Mouse (Mus musculus) erythroid progenitor cell, adult 5-6 weeks (primary cell): Measurements from ENCODE around the gene Ercc6l2. TPM values are rescaled to one million over a fixed set of nuclear protein-coding genes. Genes with fewer than 3 reads are reported as not detected.

Source experiments
- ATAC-seq: replicated peaks from 2 replicates; pipeline ENCODE4 v1.8.0; 2016; ENCODE audit warnings: moderate number of reproducible peaks, mild to moderate bottlenecking, moderate TSS enrichment, inconsistent platforms; ENCODE audit not compliant: poor library complexity, low FRiP score, severe bottlenecking
- total RNA-seq, 2 experiments: library from RNA; stranded (forward) in 1 of 2; stranded (reverse) in 1 of 2; fragments of 150-400 nt in 1 of 2; fragments of 186-747, 209-891 nt in 1 of 2; gene quantifications; 2 replicates each; pipeline versions ENCODE4 v1.2.3 to v1.2.4; 2015 to 2017; ENCODE audit warnings: low replicate concordance in 2 of 2

Ercc6l2 gene
- total RNA-seq, 2 experiments from 2014 or later: 21.6 to 24.7 TPM

DNA sequence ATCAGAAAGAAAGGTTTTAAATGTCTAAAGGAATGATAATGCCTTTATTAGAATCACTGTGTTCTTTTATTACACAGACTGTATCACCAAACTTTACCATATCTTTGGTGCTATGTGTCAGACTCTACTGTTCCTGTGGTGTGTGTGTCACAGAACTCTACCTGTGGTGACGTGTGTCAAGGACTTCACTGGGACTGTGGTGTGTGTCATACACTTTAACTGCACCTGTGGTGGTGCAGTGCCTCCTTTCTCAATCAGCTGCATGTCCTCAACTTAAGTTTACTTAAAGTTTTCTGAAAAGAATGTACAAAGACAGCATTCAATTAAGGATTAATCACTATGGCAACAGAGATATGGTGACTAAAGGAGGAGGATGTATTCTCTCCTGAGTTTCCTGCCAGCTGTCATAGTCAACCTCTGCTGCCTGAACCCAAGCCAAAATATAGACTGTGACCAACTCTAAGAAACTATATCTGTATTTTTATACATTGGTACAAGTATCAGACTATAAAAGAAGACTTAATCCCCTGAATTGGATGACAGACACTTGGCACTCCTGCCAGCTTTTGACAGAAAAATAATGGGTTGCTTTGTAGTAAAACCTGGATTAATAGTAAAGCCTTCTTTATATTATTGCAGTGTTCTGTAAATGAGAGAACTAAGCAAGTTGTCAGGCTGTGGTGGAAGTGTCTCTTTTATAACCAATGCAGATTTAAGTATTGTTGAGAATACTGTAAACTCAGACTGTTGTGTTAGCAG is 64.2 kb downstream of the Ercc6l2 start:
- ATAC-seq: no peak

DNA sequence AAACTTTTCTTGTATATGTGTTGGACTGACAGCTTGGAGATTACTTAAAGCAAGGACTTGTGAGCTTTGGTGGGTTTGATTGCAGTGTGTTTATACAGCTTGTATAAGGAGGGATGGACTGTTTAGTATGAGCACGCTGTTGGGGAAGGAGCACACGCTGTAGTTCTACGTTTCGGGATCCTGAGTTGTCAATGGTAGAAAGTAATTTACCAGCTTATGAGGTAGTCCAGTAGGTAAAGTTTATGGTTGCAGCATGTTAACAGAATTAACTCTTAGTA is 64.8 kb downstream of the Ercc6l2 start:
- ATAC-seq: no peak

DNA sequence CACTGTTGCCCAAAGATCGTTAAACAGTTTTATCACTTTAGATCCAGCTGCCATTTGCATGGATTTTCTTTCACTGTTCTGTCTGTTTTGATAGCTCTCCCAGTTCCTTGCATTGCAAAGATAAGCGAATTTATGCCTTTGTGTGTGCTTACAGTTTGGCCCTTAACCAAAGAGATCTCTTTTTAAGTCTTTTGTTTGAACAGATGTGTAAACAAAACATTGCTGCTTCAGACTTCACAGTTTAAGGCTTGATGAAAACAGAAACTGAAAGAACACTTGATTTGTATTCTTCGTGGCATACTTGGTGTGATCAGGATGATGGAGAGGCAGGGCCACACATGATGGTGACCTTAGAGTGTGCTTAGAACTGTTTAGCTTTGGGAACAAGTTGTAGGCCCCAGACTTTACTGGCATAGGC is 70.5 kb downstream of the Ercc6l2 start:
- peak; percentile 37; the same call in 1 of the 2 replicates for ATAC-seq

DNA sequence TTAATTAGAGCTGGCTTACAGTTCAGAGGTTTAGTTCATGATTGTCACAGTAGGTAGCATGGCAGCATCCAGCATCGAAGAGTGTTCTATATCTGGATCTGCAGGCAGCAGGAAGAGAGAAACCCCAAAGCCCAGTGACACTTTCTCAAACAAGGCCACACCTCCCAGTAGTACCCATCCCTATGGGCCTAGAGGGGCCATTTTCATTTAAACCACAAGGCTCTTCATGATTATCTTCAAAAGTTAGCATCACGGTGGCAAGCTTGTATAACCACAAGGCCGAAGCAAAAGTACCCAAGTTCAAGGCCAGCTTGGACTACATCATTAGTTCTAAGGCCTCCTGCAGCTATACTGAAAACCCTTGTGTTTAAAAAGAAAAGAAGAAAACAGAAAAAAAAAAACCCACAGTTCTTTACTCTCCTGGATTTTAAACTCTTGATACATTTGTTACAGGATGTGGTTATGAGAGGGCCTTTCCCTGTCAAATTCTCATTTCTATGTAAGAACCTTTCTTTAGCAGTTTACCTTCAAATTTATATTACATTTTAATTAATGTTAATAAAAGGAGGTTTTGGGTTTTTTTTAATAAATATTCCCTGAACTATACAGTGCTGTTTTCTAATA is 71.5 kb downstream of the Ercc6l2 start:
- ATAC-seq: no peak

DNA sequence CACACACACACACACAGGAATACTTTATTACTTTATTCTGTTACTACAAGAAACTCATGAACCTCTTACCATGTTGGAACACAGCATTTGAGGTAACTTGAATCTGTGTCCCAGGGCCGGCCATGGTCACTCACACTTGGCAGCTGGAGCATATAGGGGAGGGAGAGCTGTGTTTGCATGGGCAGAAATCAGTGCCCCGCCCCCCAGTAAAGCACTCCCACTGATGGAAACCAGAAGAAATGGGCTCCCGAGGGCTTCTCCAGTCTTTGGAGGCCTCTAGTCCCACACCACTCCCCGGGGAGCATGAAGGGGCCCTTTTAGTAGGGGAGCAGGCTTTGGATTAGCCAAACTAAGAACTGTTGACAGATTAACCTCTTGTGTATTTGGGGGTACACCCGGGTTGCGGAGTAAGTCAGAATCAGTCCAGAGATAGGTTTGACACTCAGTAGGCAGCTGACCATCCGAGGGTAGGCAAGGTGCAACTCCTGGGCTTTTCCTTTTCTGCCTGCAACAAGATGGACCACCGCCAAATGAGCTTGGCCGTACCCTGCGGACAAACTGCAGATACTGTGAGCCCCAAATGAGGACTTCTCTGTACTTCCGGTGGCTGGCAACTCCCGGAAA is 85.8 kb downstream of the Ercc6l2 start:
- ATAC-seq: peak; percentile 30; the same call in 1 of the 2 replicates

DNA sequence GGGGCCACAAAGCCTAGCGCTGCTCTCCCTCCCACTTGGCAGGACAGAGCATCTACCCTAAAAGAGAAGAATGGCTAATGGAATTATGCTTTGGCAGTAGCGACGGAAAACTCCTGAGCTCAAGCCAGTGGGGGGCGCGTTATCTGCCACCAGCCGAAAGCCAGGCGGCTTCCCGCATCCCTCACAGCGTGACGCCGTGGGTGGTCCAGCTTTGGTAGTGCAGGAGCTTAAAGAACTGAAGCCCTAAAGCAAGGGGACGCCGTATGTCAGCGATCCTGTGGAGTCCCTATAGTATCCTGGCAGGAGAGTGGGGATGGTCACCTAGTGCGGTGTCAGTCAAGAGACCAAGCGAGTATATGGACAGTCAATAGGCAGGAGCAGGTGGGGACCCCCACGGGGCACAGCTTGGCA is 86.3 kb downstream of the Ercc6l2 start:
- peak; percentile 32; the same call in 1 of the 2 replicates for ATAC-seq

DNA sequence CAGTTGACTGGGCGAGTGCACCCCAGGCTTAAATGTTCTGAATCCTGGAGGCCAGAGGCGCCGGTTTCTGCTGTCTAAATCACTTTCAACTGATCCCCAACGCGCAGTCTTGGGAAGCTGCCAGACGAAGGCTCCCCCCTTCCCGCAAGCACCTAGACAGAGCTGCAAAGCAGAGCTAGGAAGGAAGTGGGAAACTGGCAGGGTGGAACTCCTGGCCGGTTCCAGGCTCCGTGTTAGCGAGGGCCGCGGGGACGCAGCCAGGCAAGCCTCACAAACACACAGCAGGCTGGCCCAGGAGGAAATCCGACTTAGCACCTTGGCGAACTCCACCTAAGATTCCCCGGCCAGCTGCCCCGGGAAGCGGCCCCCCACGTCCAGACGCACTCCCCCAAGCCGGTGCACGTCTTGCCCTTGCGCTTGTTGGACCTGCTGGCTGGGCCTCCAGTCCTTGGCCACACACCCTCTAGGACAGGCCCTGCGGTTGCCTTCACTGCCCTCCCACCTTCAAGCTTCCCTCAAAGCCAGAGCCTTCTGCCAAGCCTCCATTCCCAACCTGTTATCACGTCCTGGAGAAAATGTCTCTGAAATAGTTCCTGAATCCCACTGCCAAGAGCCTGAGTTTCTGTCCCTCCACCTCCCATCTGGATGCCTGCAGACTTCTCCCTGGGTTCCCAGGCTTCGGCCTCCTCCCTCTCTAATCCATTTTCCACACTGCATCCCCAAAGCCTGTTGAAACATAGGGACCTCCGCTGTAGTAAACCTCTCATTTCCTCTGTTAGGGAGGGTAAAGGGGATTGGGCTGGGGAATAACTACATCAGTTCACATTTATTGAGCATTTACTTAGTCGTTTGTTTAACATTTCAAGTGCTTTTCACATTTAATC is 86.9 kb downstream of the Ercc6l2 start:
- 0 out of 2 replicates have a peak, but pooled peaks have one; percentile 17 for ATAC-seq

DNA sequence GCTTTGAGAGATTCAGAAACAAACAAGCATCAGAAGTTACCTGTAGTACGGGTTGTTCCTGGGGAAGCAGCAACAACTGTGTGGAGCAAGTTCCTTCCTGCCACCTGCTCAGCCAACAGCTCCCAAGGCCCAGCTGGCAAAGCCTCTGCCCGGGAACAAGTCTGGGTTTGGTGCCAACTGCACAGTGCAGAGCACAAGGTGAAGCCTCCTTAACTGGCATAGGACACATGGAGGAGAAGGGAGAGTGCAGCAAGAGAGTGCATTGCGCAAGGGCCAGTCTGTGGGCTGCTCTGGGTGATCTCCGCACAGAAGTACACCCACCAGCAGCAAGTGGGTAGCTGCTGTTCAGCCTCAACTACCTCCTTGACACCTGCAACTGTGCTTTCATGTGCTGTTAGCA is 91.5 kb downstream of the Ercc6l2 start:
- ATAC-seq: no peak

DNA sequence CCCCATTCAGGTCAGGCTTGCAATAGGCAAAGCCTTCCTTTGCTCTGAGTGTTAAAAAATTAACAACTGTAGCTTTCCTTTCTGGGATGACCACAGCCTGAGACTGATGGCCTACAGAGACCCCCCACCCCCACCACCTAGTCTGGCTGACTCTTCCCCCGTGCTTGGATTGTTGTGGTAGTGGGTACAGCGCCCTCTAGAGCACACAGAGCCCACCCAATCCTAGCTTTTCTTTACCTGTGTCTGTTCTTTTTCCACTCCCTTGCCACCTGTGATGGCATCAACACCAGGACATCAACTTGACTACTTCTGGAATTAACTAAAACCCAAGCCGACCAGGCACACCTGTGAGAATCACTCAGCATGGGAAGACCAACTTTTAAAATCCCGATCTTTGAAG is 92.4 kb downstream of the Ercc6l2 start:
- ATAC-seq: no peak

DNA sequence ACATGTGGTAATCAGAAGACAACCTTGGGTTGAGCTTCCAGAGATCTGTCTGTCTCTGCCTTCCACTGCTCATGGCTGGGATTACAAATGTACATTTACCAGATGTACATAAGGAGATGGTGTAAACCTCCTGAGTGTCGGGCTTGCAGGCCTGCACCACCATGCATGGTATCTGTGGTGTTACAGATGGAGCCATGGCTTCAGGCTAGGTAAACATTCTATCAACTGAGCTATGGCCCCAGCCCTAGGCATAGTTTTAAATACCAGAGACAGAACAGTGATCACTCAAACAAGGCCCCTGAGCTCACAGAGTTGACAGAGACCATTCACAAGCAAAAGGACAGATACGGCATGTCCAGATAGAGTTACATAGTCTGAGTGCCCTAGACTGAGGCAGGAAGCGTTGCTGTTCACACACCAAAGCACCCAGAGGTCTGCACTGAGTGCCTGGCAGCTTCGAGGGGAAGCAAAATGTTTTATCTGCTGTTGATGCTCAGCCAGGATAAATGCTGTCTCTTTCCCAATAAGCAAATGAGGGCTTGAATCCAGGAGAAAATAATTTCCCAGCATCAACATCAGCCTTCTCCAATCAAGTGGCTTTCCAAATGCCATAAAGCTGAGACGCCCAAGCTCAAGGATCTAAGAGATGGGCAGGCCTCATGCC is 95.2 kb downstream of the Ercc6l2 start:
- ATAC-seq: no peak

DNA sequence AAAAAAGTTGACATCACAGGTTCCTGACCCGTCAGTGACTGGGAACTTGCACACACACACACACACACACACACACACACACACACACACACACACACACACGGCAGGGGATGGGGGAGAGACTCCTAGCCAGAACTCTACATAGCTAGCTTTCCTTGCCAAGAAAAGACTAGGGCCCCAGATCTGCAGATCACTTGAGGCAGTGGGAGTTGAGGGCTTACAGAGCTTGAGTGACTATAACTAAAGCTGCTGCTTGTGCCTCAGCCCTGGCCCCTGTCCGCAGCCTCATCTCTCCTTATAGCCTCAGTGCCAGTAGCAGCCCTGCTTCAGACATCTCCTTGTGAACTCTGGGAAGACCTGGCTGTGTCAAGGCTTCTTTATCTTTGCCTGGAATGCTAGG is 96.6 kb downstream of the Ercc6l2 start:
- ATAC-seq: no peak

DNA sequence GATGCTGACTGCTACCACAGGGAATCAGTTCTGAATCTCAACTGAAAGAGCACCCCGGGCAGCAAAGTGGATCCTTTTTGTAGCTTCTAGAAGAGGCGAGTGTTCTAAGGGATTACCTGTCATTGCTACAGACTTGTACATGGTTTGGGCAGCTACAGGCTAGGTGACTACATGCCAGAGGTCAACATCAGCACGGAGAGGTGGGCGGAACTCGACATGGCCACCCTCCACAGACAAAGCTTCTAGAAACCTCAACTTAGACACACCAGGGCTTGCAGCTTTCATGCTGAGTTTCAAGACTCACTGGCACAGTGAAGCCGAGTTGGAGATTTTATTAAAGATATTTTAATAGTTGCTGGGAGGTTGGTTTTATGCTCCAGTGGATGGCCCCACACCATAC is 98.1 kb downstream of the Ercc6l2 start:
- ATAC-seq: no peak

DNA sequence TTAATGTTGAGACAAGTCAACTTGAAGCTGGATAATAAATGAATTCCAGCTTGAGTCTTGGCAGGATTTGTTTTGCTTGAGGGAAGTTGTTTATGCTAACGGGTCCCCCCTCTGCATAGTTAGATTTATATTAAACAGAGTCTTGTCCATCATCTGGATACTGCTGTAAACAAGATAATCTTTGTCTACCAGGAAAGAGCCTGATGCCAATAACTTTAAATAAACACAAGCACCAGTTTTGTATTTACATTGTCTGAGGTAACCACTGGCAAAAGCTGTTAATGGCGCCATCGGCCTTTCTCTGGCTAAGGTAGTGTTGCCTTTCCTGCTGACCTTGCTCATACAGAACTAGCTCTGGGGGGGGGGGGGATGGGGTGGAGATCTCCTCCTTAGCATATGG is 100.1 kb downstream of the Ercc6l2 start:
- no peak for ATAC-seq

DNA sequence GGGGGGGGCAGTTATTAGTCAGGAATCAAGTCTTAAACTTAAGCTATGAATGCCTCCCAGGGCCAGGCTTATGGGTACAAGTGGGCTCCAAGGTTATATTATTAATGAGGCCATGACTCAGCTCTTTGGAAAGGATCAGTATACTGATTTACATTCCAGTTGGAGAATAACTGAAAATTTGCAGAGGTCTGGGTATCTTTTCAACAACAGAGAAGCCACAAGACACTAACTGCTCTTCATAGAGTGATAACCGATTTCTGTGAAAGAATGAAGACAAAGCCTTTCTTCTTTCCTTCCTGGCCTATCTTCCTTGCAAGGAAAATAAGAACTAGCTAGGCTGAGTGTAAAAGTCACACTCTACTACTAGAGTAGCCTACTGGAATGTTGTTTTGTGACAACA is 100.6 kb downstream of the Ercc6l2 start:
- ATAC-seq: no peak

DNA sequence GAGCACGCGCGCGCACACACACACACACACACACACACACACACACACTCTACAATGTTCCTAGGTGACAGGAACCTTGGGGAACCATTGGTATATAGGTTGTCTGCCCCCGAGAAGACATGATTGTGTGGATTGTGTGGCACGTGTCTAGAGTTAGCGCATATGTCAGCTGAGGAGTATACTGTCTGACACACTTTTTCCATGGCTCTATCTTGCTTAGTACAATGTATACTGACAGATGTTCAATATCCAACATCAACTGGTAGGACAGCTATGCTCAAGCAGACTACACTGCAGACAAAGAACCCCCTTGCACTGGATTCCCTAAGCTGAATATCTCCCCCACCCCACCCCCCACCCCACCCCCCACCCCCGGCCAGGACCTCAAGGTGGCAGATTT is 101.5 kb downstream of the Ercc6l2 start:
- ATAC-seq: no peak

DNA sequence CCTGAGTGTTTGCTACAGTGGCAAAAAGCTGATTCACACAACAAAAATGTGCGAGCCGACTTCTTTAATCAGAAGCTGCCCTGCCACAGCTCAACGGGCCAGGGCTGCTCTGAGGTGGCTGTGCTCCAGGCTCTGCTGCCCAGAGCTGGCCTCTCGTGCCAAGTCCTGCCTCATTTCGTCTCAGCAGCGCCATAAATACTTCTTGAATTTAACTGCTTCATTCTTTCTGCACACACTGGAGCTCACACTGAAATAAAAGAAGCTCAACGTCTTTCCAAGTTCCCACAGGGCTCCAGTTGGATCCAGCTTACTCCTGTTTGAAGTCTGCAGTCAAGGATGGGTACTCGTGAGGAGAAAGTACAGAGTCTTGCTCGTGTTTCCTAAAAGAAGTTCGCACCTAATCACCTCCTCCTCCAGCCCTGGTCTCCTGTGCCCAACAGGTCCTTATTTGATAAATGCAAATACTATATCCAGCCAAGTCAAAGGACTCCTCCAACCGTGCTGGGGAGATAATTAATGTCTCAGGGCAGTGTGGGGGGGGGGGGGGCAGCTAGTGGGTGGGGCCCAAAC is 102.2 kb downstream of the Ercc6l2 start:
- ATAC-seq: peak; percentile 58

DNA sequence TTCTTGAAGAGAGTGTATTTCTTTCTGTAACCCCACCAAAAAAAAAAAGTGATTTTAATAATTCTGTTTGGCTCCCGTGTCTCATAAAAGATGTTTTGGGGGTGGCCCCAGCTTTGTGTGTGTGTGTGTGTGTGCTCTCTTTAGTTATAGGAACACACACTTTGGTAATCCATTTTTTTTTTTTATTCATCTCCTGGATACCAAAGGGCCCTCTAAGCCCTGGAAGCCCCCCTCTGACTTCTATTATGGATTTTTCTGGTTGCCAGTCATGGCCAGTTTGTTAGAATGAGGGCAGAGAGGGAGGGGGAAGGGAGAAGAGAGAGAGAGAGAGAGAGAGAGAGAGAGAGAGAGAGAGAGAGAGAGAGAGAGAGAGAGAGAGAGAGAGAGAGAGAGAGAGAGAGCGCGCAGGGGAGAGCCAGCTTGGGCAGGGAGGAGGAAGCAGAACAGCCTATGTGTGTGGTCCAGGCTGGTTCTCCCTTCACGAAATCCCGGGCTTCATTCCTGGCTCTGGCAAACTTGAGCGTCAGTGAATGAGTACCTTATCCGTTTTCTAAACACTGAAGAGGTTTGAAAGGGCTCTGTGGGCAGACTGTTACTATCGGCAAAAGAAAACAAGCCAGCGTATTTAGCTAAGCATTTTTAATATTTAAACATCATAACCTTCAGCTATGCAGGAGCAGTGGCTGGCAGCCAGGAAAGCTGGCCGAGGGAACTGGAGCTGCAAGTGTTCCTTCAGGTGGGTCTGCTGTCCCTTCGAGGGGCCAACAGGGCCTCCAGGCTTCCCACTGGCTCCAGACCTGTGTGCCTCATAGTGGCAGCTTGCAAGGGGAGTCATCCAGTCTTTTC is 103.0 kb downstream of the Ercc6l2 start:
- ATAC-seq: no peak

DNA sequence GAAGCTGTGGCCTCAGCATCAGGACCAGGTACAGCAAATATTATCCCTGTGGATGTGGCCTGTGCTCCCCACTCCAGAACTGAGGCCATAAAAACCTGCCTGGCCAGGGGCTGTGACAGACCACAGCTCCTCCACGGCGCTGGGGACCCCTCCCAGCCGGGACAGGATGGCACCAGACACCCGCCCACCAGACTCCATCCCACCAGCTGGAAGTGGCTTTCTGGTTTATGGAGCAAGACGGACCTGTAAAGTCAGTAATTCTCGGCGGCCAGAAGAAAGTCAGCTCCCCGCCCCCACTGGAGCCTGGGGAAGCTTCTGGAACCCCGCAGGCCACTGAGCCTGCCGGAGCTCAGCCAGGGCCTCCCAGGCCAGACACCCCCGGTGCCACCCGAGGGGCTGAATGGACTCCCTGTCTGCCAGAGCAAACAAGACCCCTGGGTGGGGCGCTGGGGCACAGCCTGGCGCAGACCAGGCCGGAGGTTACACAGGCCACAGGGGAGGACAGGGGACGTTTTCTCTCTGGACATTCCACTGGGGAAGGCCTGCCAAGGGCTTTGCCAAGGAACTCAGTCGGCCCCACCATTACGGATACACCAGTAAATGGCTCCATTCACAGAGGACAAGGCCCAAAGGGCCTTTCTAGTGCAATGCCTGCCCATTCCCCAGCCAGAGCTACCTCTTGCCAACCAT is 103.8 kb downstream of the Ercc6l2 start:
- no peak for ATAC-seq
